Mouse (Mus musculus) small intestine, adult 2 months (tissue): Measurements from ENCODE around the gene Ddx27. TPM values are rescaled to one million over a fixed set of nuclear protein-coding genes. Genes with fewer than 3 reads are reported as not detected.

Source experiments
- H3K27ac ChIP-seq: fragments of 200-500 bp; 2 replicates; pipeline ENCODE4 v1.5.1; 2012; ENCODE audit warnings: low read depth, low read length, control low read depth, inconsistent platforms; ENCODE audit not compliant: insufficient read depth
- H3K27me3 ChIP-seq: fragments of 200-500 bp; 2 replicates; pipeline ENCODE4 v1.6.1; 2012; ENCODE audit warnings: mild to moderate bottlenecking, moderate library complexity, low read length, inconsistent platforms; ENCODE audit not compliant: control insufficient read depth, insufficient read depth
- H3K36me3 ChIP-seq: fragments of 200-500 bp; 2 replicates; pipeline ENCODE4 v1.6.1; 2012; ENCODE audit warnings: mild to moderate bottlenecking, low read length, control low read depth, inconsistent platforms; ENCODE audit not compliant: control insufficient read depth, insufficient read depth
- H3K4me1 ChIP-seq: fragments of 200-500 bp; 2 replicates; pipeline ENCODE4 v1.6.1; 2012; ENCODE audit warnings: low read length, inconsistent platforms, mixed read lengths; ENCODE audit not compliant: control insufficient read depth, insufficient read depth, insufficient read length
- H3K4me3 ChIP-seq: fragments of 200-500 bp; 2 replicates; pipeline ENCODE4 v1.5.1; 2012; ENCODE audit warnings: low read depth, mild to moderate bottlenecking, control low read depth, inconsistent platforms, low read length, moderate library complexity
- CTCF ChIP-seq: fragments of 200-500 bp; IDR thresholded peaks from 2 replicates; pipeline ENCODE4 v1.5.1; 2012; ENCODE audit warnings: low read depth, mild to moderate bottlenecking, control low read depth, inconsistent platforms, low read length, moderate library complexity, mixed read lengths; ENCODE audit not compliant: insufficient replicate concordance, insufficient read length; ENCODE audit errors: extremely low read depth
- POLR2A ChIP-seq: fragments of 200-500 bp; IDR thresholded peaks from 2 replicates; pipeline ENCODE4 v1.6.1; 2012; ENCODE audit warnings: low read depth, mild to moderate bottlenecking, control low read depth, inconsistent platforms, low read length, moderate library complexity
- WGBS: fragments of 180-500 bp; shearing (Covaris S2); methylation state at CpG from one replicate; pipeline ENCODE4 v1.1.7; 2018; 5-methylcytosine and 5-hydroxymethylcytosine counted together
- polyA plus RNA-seq: library from polyadenylated mRNA; depleted of rRNA; stranded (reverse); fragments of >200 nt; gene quantifications from 2 replicates; pipeline ENCODE4 v1.2.3, GENCODE M21; 2012; rRNA removed

The Ddx27 gene
- 6.4 and 14.7 TPM in 2 replicates for polyA plus RNA-seq

GRCm38 (mm10) chr2:167014702-167015381 is at the start of gene Ddx27:
Gene Ddx27, plus strand, starts transcription at chr2:167015193.
- Histone ChIP-seq H3K4me3 (peak within 1 kb of the TSS; percentile 83), H3K27me3 (no peaks in the 10 kb centered on the region), H3K27ac (peak within 1 kb of the TSS; percentile 39), H3K36me3 (peaks cover 10% of the 10 kb centered on the region), H3K4me1 (peaks cover 6% of the 10 kb centered on the region)
- 1% methylated on average over 37 of the region's 37 CpGs for WGBS
- TF ChIP-seq POLR2A (peak; percentile 52; the same call in 1 of the 2 replicates), CTCF (0 out of 2 replicates have a peak, but pooled peaks have one; percentile 3)

GRCm38 (mm10) chr2:166973153-166973552 is 41.8 kb upstream of the Ddx27 start:
- Histone ChIP-seq H3K4me1 (no peaks in the 10 kb centered on the region), H3K36me3 (no peaks in the 10 kb centered on the region), H3K27ac (no peak overlapping the region), H3K27me3 (no peaks in the 10 kb centered on the region), H3K4me3 (no peak overlapping the region)
- WGBS: 57% methylated on average over 1 of the region's 1 CpGs
- TF ChIP-seq CTCF: no peak
- no peak for TF ChIP-seq POLR2A

GRCm38 (mm10) chr2:166974177-166974872 is 40.7 kb upstream of the Ddx27 start:
- WGBS: 77% methylated on average over 6 of the region's 6 CpGs
- H3K27ac ChIP-seq: peak overlapping the region; percentile 48; the same call in 1 of the 2 replicates
- H3K4me1 ChIP-seq: no peaks in the 10 kb centered on the region
- H3K27me3 ChIP-seq: no peaks in the 10 kb centered on the region
- TF ChIP-seq POLR2A (no peak), CTCF (no peak)
- H3K36me3 ChIP-seq: no peaks in the 10 kb centered on the region
- H3K4me3 ChIP-seq: no peak overlapping the region

GRCm38 (mm10) chr2:166976356-166976755 is 38.6 kb upstream of the Ddx27 start:
- Histone ChIP-seq H3K36me3 (no peaks in the 10 kb centered on the region), H3K4me1 (no peaks in the 10 kb centered on the region), H3K4me3 (no peak overlapping the region), H3K27me3 (no peaks in the 10 kb centered on the region), H3K27ac (peak overlapping the region; percentile 31; the same call in 1 of the 2 replicates)
- TF ChIP-seq CTCF (no peak), POLR2A (no peak)
- 73% methylated on average over 3 of the region's 3 CpGs for WGBS

GRCm38 (mm10) chr2:166977490-166977889 is 37.5 kb upstream of the Ddx27 start:
- no peak overlapping the region for H3K27ac ChIP-seq
- no peak overlapping the region for H3K4me3 ChIP-seq
- 77% methylated on average over 3 of the region's 3 CpGs for WGBS
- no peaks in the 10 kb centered on the region for H3K36me3 ChIP-seq
- H3K4me1 ChIP-seq: no peaks in the 10 kb centered on the region
- TF ChIP-seq CTCF: no peak
- no peak for TF ChIP-seq POLR2A
- H3K27me3 ChIP-seq: no peaks in the 10 kb centered on the region

- 64% methylated on average over 2 of the region's 2 CpGs for WGBS
- TF ChIP-seq POLR2A (no peak), CTCF (no peak)
- no peak overlapping the region for H3K4me3 ChIP-seq
- H3K27me3 ChIP-seq: no peaks in the 10 kb centered on the region
- H3K4me1 ChIP-seq: no peaks in the 10 kb centered on the region
- no peak overlapping the region for H3K27ac ChIP-seq
- no peaks in the 10 kb centered on the region for H3K36me3 ChIP-seq
Measured at GRCm38 (mm10) chr2:166980161-166980560, 34.8 kb upstream of the Ddx27 start.

GRCm38 (mm10) chr2:166983351-166983894 is 31.6 kb upstream of the Ddx27 start:
- no peak for TF ChIP-seq POLR2A
- no peak for TF ChIP-seq CTCF
- H3K4me3 ChIP-seq: no peak overlapping the region
- 43% methylated on average over 4 of the region's 4 CpGs for WGBS
- no peak overlapping the region for H3K27ac ChIP-seq
- no peaks in the 10 kb centered on the region; the same call in 1 of the 2 replicates for H3K36me3 ChIP-seq
- H3K27me3 ChIP-seq: no peaks in the 10 kb centered on the region
- no peaks in the 10 kb centered on the region for H3K4me1 ChIP-seq
